Mouse (Mus musculus): ENCODE results near the gene Casp9.

- TF ChIP-seq MAFK (IDR thresholded peaks at IDR 0.05; ENCODE audit: insufficient read depth, low read depth, low read length) (no peak), ZC3H11A (IDR thresholded peaks at IDR 0.05; ENCODE audit: borderline replicate concordance, low read depth, low read length) (no peak), CHD2 (IDR thresholded peaks at IDR 0.05; ENCODE audit: low read depth, low read length) (no peak), ZNF384 (IDR thresholded peaks at IDR 0.05; ENCODE audit: low read depth, low read length) (no peak), HCFC1 (IDR thresholded peaks at IDR 0.05; ENCODE audit: borderline replicate concordance, insufficient read depth, low read length) (no peak)
Measured at GRCm38 (mm10) chr4:141796356-141796755, 2.9 kb downstream of the Casp9 start.
